Mouse (Mus musculus): ENCODE measurements around the gene Gm20219. TPM values are rescaled to one million over a fixed set of nuclear protein-coding genes. Genes with fewer than 3 reads are reported as not detected.

Gene Gm20219
- total RNA-seq, 1 experiment = 1.5 TPM

- in situ Hi-C loops (cut with MboI; ENCODE audit: low sequenced_read_pairs in 2 of 2, unreplicated experiment in 2 of 2) = no loop called here
- H3K9me3 ChIP-seq (ENCODE audit: control insufficient read depth, insufficient read depth, low read depth, low read length) = no peaks in the 10 kb centered on the region
Measured at GRCm38 (mm10) chr17:56566293-56566692, 12.1 kb upstream of the Gm20219 start.

GRCm38 (mm10) chr17:56561866-56562265 is 7.7 kb upstream of the Gm20219 start:
- Histone ChIP-seq H3K9ac (ENCODE audit: insufficient read depth, low read depth, low read length, poor library complexity, severe bottlenecking) (no peak overlapping the region), H3K9me3 (ENCODE audit: control insufficient read depth, insufficient read depth, low read depth, low read length) (no peaks in the 10 kb centered on the region), H3K27ac (ENCODE audit: insufficient read depth, low read depth, low read length, poor library complexity, severe bottlenecking) (no peak overlapping the region), H3K4me3 (ENCODE audit: insufficient read depth in 1 of 2, low read depth in 1 of 2, low read length in 2 of 2, poor library complexity in 1 of 2, severe bottlenecking in 1 of 2) (no peak overlapping the region), H3K4me1 (ENCODE audit: control insufficient read depth in 2 of 2, insufficient read depth in 2 of 2, low read length in 2 of 2, poor library complexity in 1 of 2) (no peaks in the 10 kb centered on the region), H3K36me3 (ENCODE audit: control insufficient read depth, insufficient read depth, low read length, poor library complexity, severe bottlenecking) (peaks cover 60% of the 10 kb centered on the region)
- in situ Hi-C loops (cut with MboI; ENCODE audit: low sequenced_read_pairs in 2 of 2, unreplicated experiment in 2 of 2) = no loop called here
- no peak for DNase-seq (ENCODE audit: low read depth, low spot score)
- TF ChIP-seq CHD2 (IDR thresholded peaks at IDR 0.05; ENCODE audit: low read depth, low read length) (no peak), ZNF384 (IDR thresholded peaks at IDR 0.05; ENCODE audit: low read depth, low read length) (no peak), MAFK (IDR thresholded peaks at IDR 0.05; ENCODE audit: insufficient read depth, low read depth, low read length) (no peak), HCFC1 (IDR thresholded peaks at IDR 0.05; ENCODE audit: borderline replicate concordance, insufficient read depth, low read length) (no peak)

More at GRCm38 (mm10) chr17:56566293-56566692, 12.1 kb upstream of the Gm20219 start:
- TF ChIP-seq ZC3H11A (IDR thresholded peaks at IDR 0.05; ENCODE audit: borderline replicate concordance, low read depth, low read length) = no peak
- TF ChIP-seq ZNF384 (IDR thresholded peaks at IDR 0.05; ENCODE audit: low read depth, low read length) = no peak
- no peak for TF ChIP-seq HCFC1 (IDR thresholded peaks at IDR 0.05; ENCODE audit: borderline replicate concordance, insufficient read depth, low read length)
- no peak for TF ChIP-seq CHD2 (IDR thresholded peaks at IDR 0.05; ENCODE audit: low read depth, low read length)
- no peak for TF ChIP-seq MAFK (IDR thresholded peaks at IDR 0.05; ENCODE audit: insufficient read depth, low read depth, low read length)
- Histone ChIP-seq H3K4me1 (ENCODE audit: control insufficient read depth in 2 of 2, insufficient read depth in 2 of 2, low read length in 2 of 2, poor library complexity in 1 of 2) (peaks cover 0 to 3% of the 10 kb centered on the region in 2 experiments; a peak in 1 of 4 replicates), H3K4me3 (ENCODE audit: insufficient read depth in 1 of 2, low read depth in 1 of 2, low read length in 2 of 2, poor library complexity in 1 of 2, severe bottlenecking in 1 of 2) (peak overlapping the region in 1 of 2 experiments; percentile 1; a peak in 1 of 4 replicates), H3K27ac (ENCODE audit: insufficient read depth, low read depth, low read length, poor library complexity, severe bottlenecking) (no peak overlapping the region), H3K36me3 (ENCODE audit: control insufficient read depth, insufficient read depth, low read length, poor library complexity, severe bottlenecking) (peaks cover 93% of the 10 kb centered on the region), H3K9ac (ENCODE audit: insufficient read depth, low read depth, low read length, poor library complexity, severe bottlenecking) (peak overlapping the region; percentile 14; the same call in 1 of the 2 replicates)
- DNase-seq (ENCODE audit: low read depth, low spot score) = no peak

- Histone ChIP-seq H3K4me1 (ENCODE audit: control insufficient read depth in 2 of 2, insufficient read depth in 2 of 2, low read length in 2 of 2, poor library complexity in 1 of 2) (no peaks in the 10 kb centered on the region; a peak in 1 of 4 replicates), H3K4me3 (ENCODE audit: insufficient read depth in 1 of 2, low read depth in 1 of 2, low read length in 2 of 2, poor library complexity in 1 of 2, severe bottlenecking in 1 of 2) (no peak overlapping the region), H3K27ac (ENCODE audit: insufficient read depth, low read depth, low read length, poor library complexity, severe bottlenecking) (no peak overlapping the region), H3K9me3 (ENCODE audit: control insufficient read depth, insufficient read depth, low read depth, low read length) (no peaks in the 10 kb centered on the region), H3K9ac (ENCODE audit: insufficient read depth, low read depth, low read length, poor library complexity, severe bottlenecking) (no peak overlapping the region), H3K36me3 (ENCODE audit: control insufficient read depth, insufficient read depth, low read length, poor library complexity, severe bottlenecking) (peaks cover 43% of the 10 kb centered on the region)
- TF ChIP-seq HCFC1 (IDR thresholded peaks at IDR 0.05; ENCODE audit: borderline replicate concordance, insufficient read depth, low read length) (no peak), MAFK (IDR thresholded peaks at IDR 0.05; ENCODE audit: insufficient read depth, low read depth, low read length) (no peak)
- in situ Hi-C loops (cut with MboI; ENCODE audit: low sequenced_read_pairs in 2 of 2, unreplicated experiment in 2 of 2) = no loop called here
- DNase-seq (ENCODE audit: low read depth, low spot score) = no peak
Measured at GRCm38 (mm10) chr17:56560131-56560530, 5.9 kb upstream of the Gm20219 start.

GRCm38 (mm10) chr17:56559386-56559785 is 5.2 kb upstream of the Gm20219 start:
- Histone ChIP-seq H3K9ac (ENCODE audit: insufficient read depth, low read depth, low read length, poor library complexity, severe bottlenecking) (no peak overlapping the region), H3K4me3 (ENCODE audit: insufficient read depth in 1 of 2, low read depth in 1 of 2, low read length in 2 of 2, poor library complexity in 1 of 2, severe bottlenecking in 1 of 2) (no peak overlapping the region), H3K36me3 (ENCODE audit: control insufficient read depth, insufficient read depth, low read length, poor library complexity, severe bottlenecking) (peaks cover 36% of the 10 kb centered on the region), H3K4me1 (ENCODE audit: control insufficient read depth in 2 of 2, insufficient read depth in 2 of 2, low read length in 2 of 2, poor library complexity in 1 of 2) (peaks cover 0 to 7% of the 10 kb centered on the region in 2 experiments; a peak in 2 of 4 replicates), H3K9me3 (ENCODE audit: control insufficient read depth, insufficient read depth, low read depth, low read length) (no peaks in the 10 kb centered on the region), H3K27ac (ENCODE audit: insufficient read depth, low read depth, low read length, poor library complexity, severe bottlenecking) (no peak overlapping the region)
- no peak for DNase-seq (ENCODE audit: low read depth, low spot score)
- no peak for TF ChIP-seq MAFK (IDR thresholded peaks at IDR 0.05; ENCODE audit: insufficient read depth, low read depth, low read length)
- in situ Hi-C loops (cut with MboI; ENCODE audit: low sequenced_read_pairs in 2 of 2, unreplicated experiment in 2 of 2) = loop anchor here in 1 of 2 experiments (10.0 kb wide), 1 partner anchor 205 kb away; no protein-coding TSS in a partner anchor

DNA sequence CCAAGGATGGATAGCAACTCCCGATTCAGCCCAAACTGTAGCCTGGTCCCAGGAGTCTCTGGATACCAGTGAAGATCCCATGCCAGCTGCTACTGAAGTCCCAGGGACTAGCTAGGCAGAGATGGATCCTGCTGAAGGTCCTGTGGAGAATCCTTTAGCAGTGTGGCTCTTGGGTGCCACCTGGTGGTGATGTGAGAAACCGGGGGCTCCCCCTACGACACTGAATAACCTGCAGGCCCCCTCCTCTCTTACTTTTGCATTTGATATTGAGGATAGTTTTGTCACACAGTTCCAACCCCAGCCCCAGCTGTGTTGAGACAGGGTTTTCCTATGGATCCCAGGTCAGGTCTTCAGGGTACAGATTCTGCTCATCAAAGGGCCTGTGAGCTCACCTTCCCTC is 4.3 kb upstream of the Gm20219 start:
- H3K9ac ChIP-seq (ENCODE audit: insufficient read depth, low read depth, low read length, poor library complexity, severe bottlenecking) = no peak overlapping the region
- TF ChIP-seq ZNF384 (IDR thresholded peaks at IDR 0.05; ENCODE audit: low read depth, low read length) (no peak), CHD2 (IDR thresholded peaks at IDR 0.05; ENCODE audit: low read depth, low read length) (no peak), MAFK (IDR thresholded peaks at IDR 0.05; ENCODE audit: insufficient read depth, low read depth, low read length) (no peak), ZC3H11A (IDR thresholded peaks at IDR 0.05; ENCODE audit: borderline replicate concordance, low read depth, low read length) (0 out of 2 replicates have a peak, but pooled peaks have one; percentile 47)
- in situ Hi-C loops (cut with MboI; ENCODE audit: low sequenced_read_pairs in 2 of 2, unreplicated experiment in 2 of 2) = loop anchor here in 1 of 2 experiments (10.0 kb wide), 1 partner anchor 204 kb away; no protein-coding TSS in a partner anchor
- H3K27ac ChIP-seq (ENCODE audit: insufficient read depth, low read depth, low read length, poor library complexity, severe bottlenecking) = no peak overlapping the region
- no peaks in the 10 kb centered on the region for H3K9me3 ChIP-seq (ENCODE audit: control insufficient read depth, insufficient read depth, low read depth, low read length)
- H3K4me1 ChIP-seq (ENCODE audit: control insufficient read depth in 2 of 2, insufficient read depth in 2 of 2, low read length in 2 of 2, poor library complexity in 1 of 2) = peaks cover 0 to 15% of the 10 kb centered on the region in 2 experiments; a peak in 2 of 4 replicates
- peaks cover 26% of the 10 kb centered on the region for H3K36me3 ChIP-seq (ENCODE audit: control insufficient read depth, insufficient read depth, low read length, poor library complexity, severe bottlenecking)
- DNase-seq (ENCODE audit: low read depth, low spot score) = peak; percentile 47
- H3K4me3 ChIP-seq (ENCODE audit: insufficient read depth in 1 of 2, low read depth in 1 of 2, low read length in 2 of 2, poor library complexity in 1 of 2, severe bottlenecking in 1 of 2) = no peak overlapping the region
